Mouse (Mus musculus): ENCODE measurements around the gene Ciita.

DNA sequence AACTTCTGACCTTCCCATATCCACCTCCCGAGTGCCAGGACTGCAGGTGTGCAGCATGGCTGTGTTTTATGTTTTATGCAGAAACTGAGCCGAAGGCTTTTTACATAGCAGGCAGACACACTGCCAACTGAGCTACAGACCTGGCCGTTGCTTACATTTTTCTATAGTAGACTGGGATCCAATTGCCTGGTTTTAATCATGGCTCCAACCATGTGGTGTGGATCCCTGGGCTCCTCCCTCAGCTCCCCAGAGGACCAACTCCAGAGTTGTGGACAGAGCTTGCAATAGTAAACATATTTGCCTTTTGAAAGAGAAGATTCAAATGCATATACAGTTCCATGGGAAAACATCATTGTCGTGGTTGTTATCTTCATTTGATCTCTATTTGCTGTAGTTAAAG, 71.7 kb downstream of the Ciita start:
- TF ChIP-seq POLR2A (IDR thresholded peaks at IDR 0.05; ENCODE audit: borderline replicate concordance, insufficient read depth, low read length) (no peak), CTCF (IDR thresholded peaks at IDR 0.05; ENCODE audit: borderline replicate concordance, insufficient read depth, low read depth, low read length) (no peak)
